Mouse (Mus musculus) ES-E14 (cell line): ENCODE measurements at regions not wholly inside any gene's neighbourhood (a gene's known extent, or its start where the extent isn't known, plus 50 kb on each side); places are given as distances from the start of the nearest gene placed in this dataset.

ENCODE experiments used
- CHD2 ChIP-seq: IDR thresholded peaks from 2 replicates; pipeline ENCODE4 v1.6.1; 2014; ENCODE audit warnings: mild to moderate bottlenecking, low read depth, low read length, inconsistent platforms
- HCFC1 ChIP-seq: IDR thresholded peaks from 2 replicates; pipeline ENCODE4 v1.6.1; 2012; ENCODE audit warnings: low read length, inconsistent platforms, borderline replicate concordance; ENCODE audit not compliant: insufficient read depth
- MAFK ChIP-seq: IDR thresholded peaks from 2 replicates; pipeline ENCODE4 v1.6.1; 2014; ENCODE audit warnings: mild to moderate bottlenecking, low read depth, low read length, inconsistent platforms; ENCODE audit not compliant: insufficient read depth
- ZC3H11A ChIP-seq: IDR thresholded peaks from 2 replicates; pipeline ENCODE4 v1.6.1; 2012; ENCODE audit warnings: low read depth, mild to moderate bottlenecking, inconsistent platforms, low read length, borderline replicate concordance
- ZNF384 ChIP-seq: IDR thresholded peaks from 2 replicates; pipeline ENCODE4 v1.6.1; 2012; ENCODE audit warnings: low read depth, low read length, inconsistent platforms

- TF ChIP-seq CHD2 (no peak), ZNF384 (no peak), MAFK (no peak), ZC3H11A (no peak), HCFC1 (no peak)
Measured at GRCm38 (mm10) chr5:99099727-99100116, 62.6 kb upstream of the Prkg2 start.
